Mouse (Mus musculus) frontal cortex, postnatal 25 days (tissue): ENCODE measurements around the gene Prex1.

Experiments
- DNase-seq, 2 experiments: peaks; one replicate each; pipeline ENCODE4 v3.0.0; 2022; ENCODE audit warnings: low spot score in 2 of 2

Gene Prex1

GRCm38 (mm10) chr2:166560826-166561225 is 152.8 kb downstream of the Prex1 start:
- DNase-seq, result no peak

- DNase-seq, result no peak
Observed at GRCm38 (mm10) chr2:166559531-166559930, 154.1 kb downstream of the Prex1 start.

- peak in 1 of 2 experiments; percentile 39 for DNase-seq
Observed at GRCm38 (mm10) chr2:166555508-166555907, 158.1 kb downstream of the Prex1 start.

GRCm38 (mm10) chr2:166554169-166554505 is 159.5 kb downstream of the Prex1 start:
- no peak for DNase-seq

- no peak for DNase-seq
Observed at GRCm38 (mm10) chr2:166553502-166554168, 160.0 kb downstream of the Prex1 start.

- DNase-seq, result no peak
Observed at GRCm38 (mm10) chr2:166552657-166553056, 161.0 kb downstream of the Prex1 start.

GRCm38 (mm10) chr2:166551831-166552498 is 161.7 kb downstream of the Prex1 start:
- DNase-seq, result no peak

- no peak for DNase-seq
Observed at GRCm38 (mm10) chr2:166549871-166550270, 163.8 kb downstream of the Prex1 start.

- no peak for DNase-seq
Observed at GRCm38 (mm10) chr2:166549069-166549468, 164.6 kb downstream of the Prex1 start.

- DNase-seq, result no peak
Observed at GRCm38 (mm10) chr2:166545580-166545979, 168.1 kb downstream of the Prex1 start.

- no peak for DNase-seq
Observed at GRCm38 (mm10) chr2:166544575-166545251, 168.9 kb downstream of the Prex1 start.

GRCm38 (mm10) chr2:166541112-166541928 is 172.3 kb downstream of the Prex1 start:
- no peak for DNase-seq

GRCm38 (mm10) chr2:166540216-166540615 is 173.4 kb downstream of the Prex1 start:
- DNase-seq, result no peak

GRCm38 (mm10) chr2:166536896-166537295 is 176.7 kb downstream of the Prex1 start:
- DNase-seq, result no peak

GRCm38 (mm10) chr2:166535519-166535918 is 178.1 kb downstream of the Prex1 start:
- no peak for DNase-seq

GRCm38 (mm10) chr2:166526204-166526603 is 187.4 kb downstream of the Prex1 start:
- no peak for DNase-seq

- DNase-seq, result no peak
Observed at GRCm38 (mm10) chr2:166523156-166523890, 190.3 kb downstream of the Prex1 start.

- DNase-seq, result no peak
Observed at GRCm38 (mm10) chr2:166522612-166523120, 191.0 kb downstream of the Prex1 start.

- DNase-seq, result no peak
Observed at GRCm38 (mm10) chr2:166521878-166522611, 191.6 kb downstream of the Prex1 start.

GRCm38 (mm10) chr2:166521461-166521860 is 192.2 kb downstream of the Prex1 start:
- DNase-seq, result no peak
